9 mouse cellular contexts compared by ENCODE assay signal in genomic region chr8:61309530-61310402, GRCm38 (mm10).
DNase-seq lines count a peak whose midpoint lies in the region; ATAC-seq and TF ChIP-seq lines count a peak whose summit lies in the region.
"Had no signal": no experiment of that assay in that cellular context is flagged by ENCODE, and none has a peak within 500 bp of the region (broad histone marks: within the 10 kb centered on the region; RNA-seq: fewer than 3 reads in every experiment).

No protein-coding gene starts in this region.

- H3K4me2 ChIP-seq in kidney, embryonic 15.5 days = peak overlapping the region; percentile 19
- H3K4me2 ChIP-seq in forebrain, embryonic 11.5 days (ENCODE audit: low read depth, low read length, severe bottlenecking) = peak overlapping the region; percentile 38
- peak overlapping the region; percentile 31 for H3K4me2 ChIP-seq in limb, embryonic 14.5 days (replicated peaks; ENCODE audit: low read depth, low read length, severe bottlenecking)

- 38% methylated on average over 20 of the region's 20 CpGs for WGBS in kidney, embryonic 15.5 days
- 11% methylated on average over 20 of the region's 20 CpGs for WGBS in forebrain, embryonic 11.5 days
- WGBS in limb, embryonic 14.5 days = 26% methylated on average over 20 of the region's 20 CpGs

- ATAC-seq in kidney, embryonic 15.5 days (replicated peaks; ENCODE audit: low FRiP score) = no peak
- peak; percentile 87 for ATAC-seq in forebrain, embryonic 11.5 days (replicated peaks; ENCODE audit: low FRiP score)
- no peak for ATAC-seq in limb, embryonic 14.5 days (ENCODE audit: low FRiP score, low read depth)

- peak overlapping the region; percentile 57; the same call in 1 of the 2 replicates for H3K27ac ChIP-seq in kidney, embryonic 15.5 days
- peak overlapping the region; percentile 78 for H3K27ac ChIP-seq in forebrain, embryonic 11.5 days (ENCODE audit: low read depth, low read length)
- no peak overlapping the region for H3K27ac ChIP-seq in limb, embryonic 14.5 days (replicated peaks; ENCODE audit: low read depth, low read length)

- H3K9ac ChIP-seq in kidney, embryonic 15.5 days = no peak overlapping the region
- H3K9ac ChIP-seq in forebrain, embryonic 11.5 days (ENCODE audit: low read length) = peak overlapping the region; percentile 51
- H3K9ac ChIP-seq in limb, embryonic 14.5 days (ENCODE audit: low read depth, low read length, severe bottlenecking) = 0 out of 2 replicates have a peak overlapping the region, but pooled peaks have one; percentile 21

- peaks cover 34% of the 10 kb centered on the region for H3K4me1 ChIP-seq in kidney, embryonic 15.5 days
- H3K4me1 ChIP-seq in forebrain, embryonic 11.5 days (replicated peaks; ENCODE audit: control insufficient read depth, insufficient read depth, low read length) = peaks cover 20% of the 10 kb centered on the region
- H3K4me1 ChIP-seq in limb, embryonic 14.5 days (ENCODE audit: control insufficient read depth, insufficient read depth, low read length) = peaks cover 31% of the 10 kb centered on the region

- no peak for DNase-seq in kidney, postnatal 25 days
- DNase-seq in NIH3T3 (ENCODE audit: low read depth) = peak; percentile 42
- DNase-seq in forebrain, embryonic 11.5 days (ENCODE audit: low spot score) = peak; percentile 66
- no peak for DNase-seq in limb, embryonic 14.5 days (ENCODE audit: low spot score)
- DNase-seq in cerebellum, adult 9-10 months = no peak
- DNase-seq in thymus, postnatal 4 days = no peak
- DNase-seq in layer of hippocampus, adult 8-10 months (ENCODE audit: low spot score in 2 of 2) = no peak
- DNase-seq: kidney, adult 9 months had no signal

- no peaks in the 10 kb centered on the region for H3K27me3 ChIP-seq in kidney, embryonic 15.5 days
- no peaks in the 10 kb centered on the region for H3K27me3 ChIP-seq in forebrain, embryonic 11.5 days (ENCODE audit: control insufficient read depth, insufficient read depth, low read length)
- H3K27me3 ChIP-seq in limb, embryonic 14.5 days (ENCODE audit: control insufficient read depth, insufficient read depth, low read length) = no peaks in the 10 kb centered on the region

- TF ChIP-seq POLR2A in limb, embryonic 14.5 days (IDR thresholded peaks at IDR 0.05; ENCODE audit: borderline replicate concordance, extremely low read depth, insufficient read depth, insufficient read length) = no peak

- no peak overlapping the region for H3K4me3 ChIP-seq in kidney, embryonic 15.5 days (replicated peaks)
- H3K4me3 ChIP-seq in forebrain, embryonic 11.5 days (ENCODE audit: low read depth, low read length) = peak overlapping the region; percentile 9; the same call in 1 of the 2 replicates
- H3K4me3 ChIP-seq in limb, embryonic 14.5 days (replicated peaks; ENCODE audit: low read length) = no peak overlapping the region

- no peaks in the 10 kb centered on the region for H3K9me3 ChIP-seq in kidney, embryonic 15.5 days (replicated peaks)
- no peaks in the 10 kb centered on the region; the same call in 1 of the 2 replicates for H3K9me3 ChIP-seq in forebrain, embryonic 11.5 days (ENCODE audit: control insufficient read depth, low read length)
- no peaks in the 10 kb centered on the region for H3K9me3 ChIP-seq in limb, embryonic 14.5 days (ENCODE audit: control insufficient read depth, low read length)

- no peaks in the 10 kb centered on the region for H3K36me3 ChIP-seq in kidney, embryonic 15.5 days
- H3K36me3 ChIP-seq in forebrain, embryonic 11.5 days (ENCODE audit: control insufficient read depth, insufficient read depth, low read length) = no peaks in the 10 kb centered on the region
- H3K36me3 ChIP-seq in limb, embryonic 14.5 days (ENCODE audit: control insufficient read depth, insufficient read depth, low read length) = no peaks in the 10 kb centered on the region

Comparison
In these comparisons a context has a peak if more than half of its experiments do, and no peak if none do; other contexts are left out.
1. DNase-seq: peak in NIH3T3 (single experiment) and forebrain, embryonic 11.5 days (single experiment); none in kidney, postnatal 25 days (0 of 2), limb, embryonic 14.5 days (single experiment), cerebellum, adult 9-10 months (single experiment), thymus, postnatal 4 days (single experiment) and layer of hippocampus, adult 8-10 months (0 of 2).
2. Peak in every context shown above with its lines, with median percentiles within 50 percentile points of each other: H3K4me2 ChIP-seq.